Mouse (Mus musculus): Measurements from ENCODE around the gene Tbrg4.

- TF ChIP-seq CTCF (conservative IDR thresholded peaks at IDR 0.05; ENCODE audit: insufficient read depth, insufficient read length, low read depth, low read length) (no peak), POLR2A (IDR thresholded peaks at IDR 0.05; ENCODE audit: low read depth, low read length) (no peak)
These were observed 32.4 kb upstream of the Tbrg4 start, which contains the start of gene Ramp3 for GRCm38 (mm10) chr11:6658271-6658670.
